7 mouse cellular contexts compared by ENCODE assay signal in genomic region chr1:152902665-152903516, GRCm38 (mm10). TPM values are rescaled to one million over a fixed set of nuclear protein-coding genes. Genes with fewer than 3 reads are reported as not detected.
DNase-seq lines count a peak whose midpoint lies in the region; ATAC-seq and TF ChIP-seq lines count a peak whose summit lies in the region.

No protein-coding gene starts in this region.

- peak overlapping the region; percentile 94 for H3K4me3 ChIP-seq in embryonic facial prominence, embryonic 12.5 days
- H3K4me3 ChIP-seq in kidney, adult 2 months (ENCODE audit: insufficient read depth, low read depth, low read length), result peak overlapping the region; percentile 99
- peak overlapping the region; percentile 94 for H3K4me3 ChIP-seq in limb, embryonic 12.5 days (replicated peaks)
- peak overlapping the region; percentile 91 for H3K4me3 ChIP-seq in midbrain, embryonic 15.5 days
- peak overlapping the region; percentile 99 for H3K4me3 ChIP-seq in spleen, adult 2 months (ENCODE audit: extremely low read depth, insufficient read depth, insufficient read length)

- no peaks in the 10 kb centered on the region for H3K9me3 ChIP-seq in embryonic facial prominence, embryonic 12.5 days
- H3K9me3 ChIP-seq in limb, embryonic 12.5 days, result no peaks in the 10 kb centered on the region
- H3K9me3 ChIP-seq in midbrain, embryonic 15.5 days, result no peaks in the 10 kb centered on the region

- 1% methylated on average over 55 of the region's 69 CpGs for WGBS in embryonic facial prominence, embryonic 12.5 days
- WGBS in kidney, adult 2 months, result under 1% methylated on average over 58 of the region's 69 CpGs
- WGBS in limb, embryonic 12.5 days, result 1% methylated on average over 36 of the region's 69 CpGs
- WGBS in midbrain, embryonic 15.5 days, result under 1% methylated on average over 45 of the region's 69 CpGs
- WGBS in spleen, adult 2 months, result under 1% methylated on average over 51 of the region's 69 CpGs

- peak; percentile 95 for DNase-seq in adrenal gland, postnatal 25 days
- peak; percentile 96 to 97 for DNase-seq in heart, adult 18-20 months
- peak; percentile 98 for DNase-seq in kidney, adult 2 months
- peak; percentile 87 to 94 for DNase-seq in spleen, adult 2 months (ENCODE audit: low read depth in 1 of 2, low spot score in 2 of 2)

- TF ChIP-seq POLR2A in kidney, adult 2 months (IDR thresholded peaks at IDR 0.05; ENCODE audit: low read depth, low read length), result peak; percentile 19
- peak; percentile 58 for TF ChIP-seq POLR2A in spleen, adult 2 months (IDR thresholded peaks at IDR 0.05; ENCODE audit: low read depth, low read length)

- ATAC-seq in embryonic facial prominence, embryonic 12.5 days (ENCODE audit: insufficient number of reproducible peaks, insufficient read depth, low FRiP score, low TSS enrichment), result peak; percentile 87
- ATAC-seq in limb, embryonic 12.5 days (ENCODE audit: insufficient number of reproducible peaks, insufficient read depth, low FRiP score, low TSS enrichment, low read depth), result peak; percentile 85
- peak; percentile 93 for ATAC-seq in midbrain, embryonic 15.5 days (replicated peaks)

- no peak for TF ChIP-seq CTCF in kidney, adult 2 months (conservative IDR thresholded peaks at IDR 0.05; ENCODE audit: insufficient read depth, insufficient read length, low read depth, low read length)
- TF ChIP-seq CTCF in spleen, adult 2 months (IDR thresholded peaks at IDR 0.05; ENCODE audit: extremely low read depth, insufficient read depth, insufficient read length, insufficient replicate concordance), result no peak

- H3K27me3 ChIP-seq in embryonic facial prominence, embryonic 12.5 days, result no peaks in the 10 kb centered on the region
- no peaks in the 10 kb centered on the region for H3K27me3 ChIP-seq in kidney, adult 2 months (replicated peaks; ENCODE audit: control insufficient read depth, insufficient read depth, low read length)
- no peaks in the 10 kb centered on the region for H3K27me3 ChIP-seq in limb, embryonic 12.5 days
- H3K27me3 ChIP-seq in midbrain, embryonic 15.5 days (replicated peaks), result no peaks in the 10 kb centered on the region
- H3K27me3 ChIP-seq in spleen, adult 2 months (ENCODE audit: control insufficient read depth, insufficient read depth, low read length), result no peaks in the 10 kb centered on the region

- H3K36me3 ChIP-seq in embryonic facial prominence, embryonic 12.5 days, result no peaks in the 10 kb centered on the region
- H3K36me3 ChIP-seq in kidney, adult 2 months (ENCODE audit: control insufficient read depth, insufficient read depth, low read length), result peaks cover 1% of the 10 kb centered on the region; the same call in 1 of the 2 replicates
- peaks cover 2% of the 10 kb centered on the region; the same call in 1 of the 2 replicates for H3K36me3 ChIP-seq in limb, embryonic 12.5 days
- no peaks in the 10 kb centered on the region for H3K36me3 ChIP-seq in midbrain, embryonic 15.5 days (replicated peaks)
- no peaks in the 10 kb centered on the region; the same call in 1 of the 2 replicates for H3K36me3 ChIP-seq in spleen, adult 2 months (ENCODE audit: control insufficient read depth, insufficient read depth, low read length)

- peak overlapping the region; percentile 95 for H3K27ac ChIP-seq in embryonic facial prominence, embryonic 12.5 days
- H3K27ac ChIP-seq in kidney, adult 2 months (ENCODE audit: insufficient read depth, low read depth, low read length), result peak overlapping the region; percentile 99
- H3K27ac ChIP-seq in limb, embryonic 12.5 days, result peak overlapping the region; percentile 97
- peak overlapping the region; percentile 100 for H3K27ac ChIP-seq in midbrain, embryonic 15.5 days
- peak overlapping the region; percentile 100 for H3K27ac ChIP-seq in spleen, adult 2 months (ENCODE audit: insufficient read depth, low read length)

- peaks cover 14% of the 10 kb centered on the region for H3K4me1 ChIP-seq in embryonic facial prominence, embryonic 12.5 days
- H3K4me1 ChIP-seq in kidney, adult 2 months (ENCODE audit: control insufficient read depth, insufficient read depth, low read length), result peaks cover 7% of the 10 kb centered on the region; the same call in 1 of the 2 replicates
- H3K4me1 ChIP-seq in limb, embryonic 12.5 days (replicated peaks), result peaks cover 11% of the 10 kb centered on the region
- peaks cover 23% of the 10 kb centered on the region for H3K4me1 ChIP-seq in midbrain, embryonic 15.5 days
- H3K4me1 ChIP-seq in spleen, adult 2 months (ENCODE audit: control insufficient read depth, insufficient read depth, insufficient read length), result peaks cover 2% of the 10 kb centered on the region

- peak overlapping the region; percentile 97 for H3K4me2 ChIP-seq in embryonic facial prominence, embryonic 12.5 days (replicated peaks)
- H3K4me2 ChIP-seq in limb, embryonic 12.5 days, result peak overlapping the region; percentile 99
- H3K4me2 ChIP-seq in midbrain, embryonic 15.5 days, result peak overlapping the region; percentile 92

- H3K9ac ChIP-seq in embryonic facial prominence, embryonic 12.5 days, result peak overlapping the region; percentile 95
- peak overlapping the region; percentile 97 for H3K9ac ChIP-seq in limb, embryonic 12.5 days (replicated peaks)
- H3K9ac ChIP-seq in midbrain, embryonic 15.5 days, result peak overlapping the region; percentile 98

RNA-seq across cellular contexts. Expression of gene Smg7, which starts 0.4 kb away (rescaled TPM):
- total RNA-seq in adrenal gland, postnatal 25 days (2021), result 68.2 and 70.2 TPM in 2 replicates
- 32.2 and 33.2 TPM in 2 replicates for polyA plus RNA-seq in embryonic facial prominence, embryonic 12.5 days (2016; fragmentation: Nextera tagmentation; extraction: Ambion mirVana)
- total RNA-seq in heart, adult 18-20 months (2021), result 10 to 100 TPM; 42.2 to 43.1 TPM
- 46.8 and 56.1 TPM in 2 replicates for polyA plus RNA-seq in kidney, adult 2 months (2012; rRNA removed)
- polyA plus RNA-seq in limb, embryonic 12.5 days (2016; fragmentation: Nextera tagmentation; extraction: Ambion mirVana), result 28.3 and 34.5 TPM in 2 replicates
- polyA plus RNA-seq in midbrain, embryonic 15.5 days (2015; fragmentation: Nextera tagmentation; extraction: Ambion mirVana), result 33.7 and 37.2 TPM in 2 replicates
- 30.7 and 30.8 TPM in 2 replicates for polyA plus RNA-seq in spleen, adult 2 months (2012; rRNA removed)

RNA-seq across cellular contexts. Expression of gene Nmnat2, which starts 51.9 kb away (rescaled TPM):
- 0.76 and 1.2 TPM in 2 replicates for total RNA-seq in adrenal gland, postnatal 25 days (2021)
- 4.3 and 5.4 TPM in 2 replicates for polyA plus RNA-seq in embryonic facial prominence, embryonic 12.5 days (2016; fragmentation: Nextera tagmentation; extraction: Ambion mirVana)
- total RNA-seq in heart, adult 18-20 months (2021), result under 1 TPM; 0.27 to 0.51 TPM
- polyA plus RNA-seq in kidney, adult 2 months (2012; rRNA removed), result 0.27 and 0.41 TPM in 2 replicates
- polyA plus RNA-seq in limb, embryonic 12.5 days (2016; fragmentation: Nextera tagmentation; extraction: Ambion mirVana), result 0.46 and 0.69 TPM in 2 replicates
- 95.1 and 98.5 TPM in 2 replicates for polyA plus RNA-seq in midbrain, embryonic 15.5 days (2015; fragmentation: Nextera tagmentation; extraction: Ambion mirVana)
- 0.63 and 0.92 TPM in 2 replicates for polyA plus RNA-seq in spleen, adult 2 months (2012; rRNA removed)

Comparison
In these comparisons a context has a peak if more than half of its experiments do, and no peak if none do; other contexts are left out.
1. Peak in every context shown above with its lines: DNase-seq, ATAC-seq, H3K4me3 ChIP-seq and H3K27ac ChIP-seq.
2. RNA of gene Nmnat2, which starts 51.9 kb away (polyA plus RNA-seq): 95.1 to 98.5 TPM in midbrain, embryonic 15.5 days; 4.3 to 5.4 TPM in embryonic facial prominence, embryonic 12.5 days, 0.46 to 0.69 TPM in limb, embryonic 12.5 days, 0.63 to 0.92 TPM in spleen, adult 2 months and 0.27 to 0.41 TPM in kidney, adult 2 months; every median in the first group is over 10 times any median in the second.